Mouse (Mus musculus) thymus, postnatal 0 days (tissue): ENCODE data around the gene Gm21119. TPM values are rescaled to one million over a fixed set of nuclear protein-coding genes. Genes with fewer than 3 reads are reported as not detected.
A peak's percentile ranks its signal among the peaks of the same experiment; 100 is the strongest.
"Not testable (repeated sequence)": the region's sequence is repeated elsewhere in the genome, so short reads cannot be mapped to it uniquely, and the experiment has no call there.

Experiments used
- DNase-seq: peaks from one replicate; pipeline ENCODE4 v3.0.0-alpha.2; 2015; ENCODE audit warnings: low spot score
- polyA plus RNA-seq: library from polyadenylated mRNA; unstranded; fragments of >200 nt; fragmentation: Nextera tagmentation; extraction: Ambion mirVana; gene quantifications from 2 replicates; pipeline ENCODE4 v1.2.1, GENCODE M21; 2015

Gm21119 gene
- not detected in 2 replicates for polyA plus RNA-seq

DNA sequence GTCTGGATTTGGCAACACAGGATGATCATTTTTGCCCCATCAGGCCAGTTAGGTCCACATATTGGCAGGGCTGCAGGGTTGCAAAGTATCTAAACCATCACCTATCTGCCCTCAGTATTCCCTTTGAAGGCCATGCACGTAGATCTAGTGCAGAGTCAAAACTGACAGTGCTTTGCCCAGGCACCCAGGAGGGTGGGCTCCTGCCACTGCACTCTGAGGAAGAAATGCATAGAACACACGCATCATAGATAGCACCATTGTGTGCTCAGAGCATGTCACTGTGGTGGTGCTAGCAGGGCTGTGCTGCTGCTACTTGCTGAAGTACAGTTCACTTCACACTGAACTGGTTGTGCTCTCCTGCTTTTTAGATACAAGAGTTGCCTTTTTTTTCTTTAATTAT lies at the start of gene Gm21119:
Gm21119 (plus strand) TSS at position 301 of the 400 bp plus-strand sequence.
- not testable (repeated sequence) for DNase-seq

GRCm38 (mm10) chr8:20566753-20567152 lies 48.0 kb upstream of the Gm21119 start:
- DNase-seq = not testable (repeated sequence)

DNA sequence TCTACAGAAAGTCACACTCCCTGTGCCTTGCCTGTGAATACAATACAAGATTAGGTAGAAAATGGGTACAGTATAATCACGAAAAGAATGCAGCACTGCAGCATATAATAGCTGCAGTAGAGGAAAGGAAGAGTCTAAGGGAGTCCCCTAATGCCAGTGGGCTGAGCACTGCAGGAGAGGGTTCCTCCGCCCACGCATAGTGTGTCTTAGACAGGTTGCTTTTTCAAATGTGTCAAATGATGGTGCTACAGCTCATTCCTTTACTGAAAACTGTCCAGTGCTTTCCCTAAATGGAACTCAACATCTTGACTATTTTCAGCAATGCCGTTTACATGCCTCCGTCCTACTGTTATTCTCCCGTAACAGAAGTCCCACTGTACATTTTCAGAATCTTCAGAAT lies 33.6 kb upstream of the Gm21119 start:
- peak; percentile 0 for DNase-seq

- DNase-seq = not testable (repeated sequence)
These were observed 31.9 kb upstream of the Gm21119 start for GRCm38 (mm10) chr8:20582772-20583171.

DNA sequence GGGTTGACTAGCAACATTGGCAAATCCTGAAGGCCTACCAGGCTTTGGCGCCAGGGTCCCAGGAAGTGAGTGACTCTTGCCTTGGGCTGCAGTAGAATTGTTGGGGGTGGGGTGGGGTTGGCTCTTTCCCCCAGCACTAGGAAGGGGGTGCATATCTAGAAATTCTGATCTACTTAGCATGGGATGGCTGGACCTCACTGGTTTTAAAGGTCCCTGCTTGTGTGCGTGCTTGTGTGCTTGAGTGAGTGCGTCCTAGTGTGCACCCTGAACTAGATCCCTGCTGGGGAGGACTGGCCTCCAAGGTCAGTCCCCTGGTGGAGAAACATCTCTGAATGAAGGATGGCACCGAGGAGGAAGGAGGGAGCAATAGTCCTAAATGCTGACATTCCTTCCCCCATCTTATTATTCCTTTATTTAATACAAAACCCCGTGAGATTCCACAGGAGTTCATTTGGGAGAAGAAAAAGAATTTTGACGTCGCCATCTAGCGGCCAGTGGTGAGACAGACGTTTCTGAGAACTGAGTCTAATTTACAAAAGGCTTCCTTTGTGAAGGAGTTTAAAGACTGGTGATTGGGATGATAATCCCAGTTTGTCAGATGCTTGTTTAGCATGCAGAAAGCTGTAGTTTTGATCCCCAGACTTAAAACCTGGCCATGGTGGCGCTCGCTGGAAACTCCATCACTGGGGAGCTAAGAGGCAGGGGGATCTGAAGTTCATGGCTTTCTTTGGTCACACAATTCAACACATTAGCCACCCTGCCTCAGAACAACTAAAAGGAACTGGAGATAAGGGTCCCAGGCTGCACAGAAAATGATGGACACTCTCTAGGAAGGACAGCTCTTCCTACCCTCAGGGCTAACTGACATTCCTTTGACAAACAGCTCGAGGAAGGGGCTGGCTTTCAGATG lies 26.2 kb upstream of the Gm21119 start:
- peak; percentile 1 for DNase-seq

- DNase-seq = not testable (repeated sequence)
These were observed 25.6 kb upstream of the Gm21119 start for GRCm38 (mm10) chr8:20589178-20589539.

DNA sequence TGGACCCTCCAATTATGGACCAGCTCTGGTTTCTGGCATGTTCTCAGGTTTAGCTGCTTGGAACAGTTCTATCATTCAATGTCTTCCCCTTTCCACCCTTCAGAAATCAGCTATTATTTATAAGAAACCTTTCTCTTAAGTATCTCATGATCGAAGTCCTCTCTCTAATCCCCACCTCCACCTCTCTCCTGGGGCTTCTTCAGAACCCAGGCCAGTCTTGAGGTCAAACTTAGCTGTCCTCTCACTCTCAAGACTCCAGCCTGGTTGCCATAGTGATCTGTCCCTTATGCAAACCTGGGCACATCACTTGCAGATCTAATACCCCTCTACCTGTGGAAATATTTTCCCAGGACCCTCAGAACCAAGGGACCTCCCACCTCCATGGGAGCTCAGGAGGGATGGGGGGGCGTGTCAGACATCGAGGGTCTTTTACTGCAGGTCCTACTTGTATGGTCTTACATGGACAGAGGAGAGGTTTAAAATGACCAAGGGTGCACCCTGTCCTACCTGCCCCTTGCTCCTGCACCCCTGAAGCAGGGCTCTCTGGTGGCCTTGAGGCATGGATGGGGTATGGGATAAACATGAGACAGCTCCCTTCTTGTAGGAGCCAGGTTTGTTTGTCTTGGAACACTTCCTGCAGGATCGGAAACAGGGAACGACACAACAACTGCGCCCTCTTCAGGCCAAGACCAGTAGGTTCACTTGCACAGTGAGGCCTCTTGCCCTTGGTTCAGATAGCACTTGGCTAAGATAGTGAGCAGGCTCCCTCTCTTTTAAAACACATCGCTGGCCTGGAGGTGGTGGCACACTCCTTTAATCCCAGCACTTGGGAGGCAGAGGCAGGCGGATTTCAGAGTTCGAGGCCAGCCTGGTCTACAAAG lies 24.4 kb upstream of the Gm21119 start:
- DNase-seq = peak; percentile 0

- not testable (repeated sequence) for DNase-seq
These were observed 23.7 kb upstream of the Gm21119 start for GRCm38 (mm10) chr8:20591002-20591401.

DNA sequence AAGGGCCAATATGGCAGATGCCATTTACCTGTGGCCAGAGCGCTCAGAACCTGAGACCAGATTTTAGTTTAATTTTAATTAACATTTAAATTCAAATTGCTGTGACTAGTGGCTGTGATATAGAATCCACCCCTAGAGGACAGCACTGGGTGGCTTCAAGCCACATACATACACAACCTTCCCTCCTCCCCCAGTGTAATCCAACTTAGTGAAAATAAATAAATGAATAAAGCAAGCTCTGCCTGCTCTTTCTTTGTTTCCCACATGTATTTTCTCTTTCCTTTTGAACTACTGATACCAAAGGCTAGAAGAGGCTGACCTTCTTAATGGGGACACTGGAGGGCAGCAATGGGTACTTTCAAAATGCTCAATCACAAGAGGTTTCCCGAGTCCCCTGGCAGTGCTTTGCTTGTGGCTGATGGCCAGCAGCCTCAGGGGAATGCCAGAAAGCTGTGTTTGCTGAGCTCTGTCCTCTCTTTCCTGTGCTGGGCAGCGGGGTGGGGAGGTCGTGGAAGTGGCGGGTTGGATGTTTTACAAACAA lies 21.9 kb upstream of the Gm21119 start:
- not testable (repeated sequence) for DNase-seq

- not testable (repeated sequence) for DNase-seq
These were observed 20.9 kb upstream of the Gm21119 start for GRCm38 (mm10) chr8:20593841-20594240.

DNA sequence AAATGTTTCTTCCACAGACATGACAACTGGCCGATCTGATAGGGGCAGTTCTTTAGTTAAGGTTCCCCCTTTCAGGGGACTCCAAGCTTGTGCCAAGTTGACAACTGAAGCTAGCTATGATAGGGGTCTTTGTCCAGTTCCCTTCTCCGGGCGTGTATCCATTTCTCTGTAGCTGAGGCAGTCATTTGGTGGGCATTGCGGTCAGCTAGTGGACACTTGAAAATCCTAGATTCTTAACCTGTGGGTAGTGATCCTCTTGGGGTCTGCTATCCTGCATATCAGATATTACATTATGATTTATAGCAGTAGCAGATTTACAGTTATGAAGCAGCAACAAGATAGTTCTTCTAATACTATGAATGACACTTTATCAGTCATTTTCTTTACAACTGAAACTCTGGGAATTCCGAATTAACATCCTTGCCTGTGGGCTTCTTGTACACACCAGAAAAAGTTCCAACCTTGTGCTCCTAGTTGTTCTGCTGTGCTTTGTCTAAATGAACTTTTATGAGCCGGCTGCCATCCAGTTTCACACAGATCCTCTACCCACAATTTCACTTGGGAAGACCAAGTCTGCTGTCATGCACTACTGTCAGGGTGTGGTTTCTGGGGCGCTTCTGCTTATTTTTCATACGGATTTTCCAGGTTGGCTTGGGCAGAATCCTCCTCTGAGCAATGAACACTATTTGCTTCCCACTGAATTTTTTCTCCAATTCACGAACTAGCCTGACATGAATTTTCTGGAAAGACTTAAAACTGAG lies 18.5 kb upstream of the Gm21119 start:
- DNase-seq = not testable (repeated sequence)

GRCm38 (mm10) chr8:20596842-20597708 lies 17.6 kb upstream of the Gm21119 start:
- not testable (repeated sequence) for DNase-seq

- DNase-seq = not testable (repeated sequence)
These were observed 16.2 kb upstream of the Gm21119 start for GRCm38 (mm10) chr8:20598300-20599170.

GRCm38 (mm10) chr8:20599350-20599749 lies 15.4 kb upstream of the Gm21119 start:
- peak; percentile 1 for DNase-seq

DNA sequence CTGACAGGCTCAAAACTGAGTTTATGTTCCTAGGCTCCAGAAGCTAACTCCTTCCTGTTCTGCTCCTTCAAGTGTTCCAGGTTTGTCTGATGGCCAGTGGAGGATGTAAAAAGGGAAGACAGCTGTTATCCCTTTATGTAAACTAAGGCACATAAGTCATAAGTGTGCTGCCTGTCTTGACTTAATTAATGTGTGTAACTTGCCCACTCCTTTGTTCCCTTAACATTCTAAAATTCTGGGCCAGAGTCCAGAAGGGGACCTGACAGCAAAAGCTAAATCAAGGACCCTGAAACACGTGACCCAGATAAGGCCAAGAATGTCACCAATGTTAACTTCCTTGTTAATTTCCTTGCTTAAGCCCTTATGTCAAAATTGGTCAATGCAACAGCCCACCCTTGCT lies 3.9 kb upstream of the Gm21119 start:
- DNase-seq = not testable (repeated sequence)

DNA sequence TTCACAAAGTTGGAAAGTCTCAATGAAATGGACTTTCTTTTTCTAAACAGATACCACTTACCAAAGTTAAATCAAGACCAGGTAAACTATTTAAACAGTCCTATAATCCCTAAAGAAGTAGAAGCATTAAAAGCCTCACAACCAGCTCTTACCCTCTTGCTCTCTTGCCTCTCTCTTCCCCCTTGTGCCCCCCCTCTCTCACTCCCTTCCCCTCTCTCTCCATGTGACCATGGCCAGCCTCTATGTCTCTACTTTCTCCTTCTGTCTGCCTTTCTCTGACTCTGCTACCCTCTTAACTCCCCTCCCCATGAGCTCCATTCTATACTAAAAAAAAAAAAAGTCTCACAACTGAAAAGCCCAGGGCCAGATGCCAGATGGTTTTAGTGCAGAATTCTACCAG lies 2.0 kb upstream of the Gm21119 start:
- not testable (repeated sequence) for DNase-seq

DNA sequence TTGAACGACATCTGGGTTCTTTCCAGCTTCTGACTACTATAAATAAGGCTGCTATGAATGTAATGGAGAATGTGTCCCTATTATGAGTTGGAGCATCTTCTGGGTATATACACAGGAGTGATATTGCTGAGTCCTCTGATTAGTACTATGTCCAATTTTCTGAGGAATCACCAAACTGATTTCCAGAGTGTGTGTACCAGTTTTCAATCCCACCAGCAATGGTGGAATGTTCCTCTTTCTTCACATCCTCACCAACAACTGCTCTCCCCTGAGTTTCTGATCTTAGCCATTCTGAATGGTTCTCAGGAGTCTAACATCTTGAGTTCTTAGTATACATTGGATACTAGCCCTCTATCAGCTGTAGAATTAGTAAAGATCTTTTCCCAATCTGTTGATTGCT lies 16.0 kb downstream of the Gm21119 start:
- not testable (repeated sequence) for DNase-seq

GRCm38 (mm10) chr8:20637931-20638330 lies 23.2 kb downstream of the Gm21119 start:
- DNase-seq = not testable (repeated sequence)

- DNase-seq = not testable (repeated sequence)
These were observed 28.8 kb downstream of the Gm21119 start for GRCm38 (mm10) chr8:20643536-20643935.
